Mouse (Mus musculus): Measurements from ENCODE around the gene Fos.

Fos gene

DNA sequence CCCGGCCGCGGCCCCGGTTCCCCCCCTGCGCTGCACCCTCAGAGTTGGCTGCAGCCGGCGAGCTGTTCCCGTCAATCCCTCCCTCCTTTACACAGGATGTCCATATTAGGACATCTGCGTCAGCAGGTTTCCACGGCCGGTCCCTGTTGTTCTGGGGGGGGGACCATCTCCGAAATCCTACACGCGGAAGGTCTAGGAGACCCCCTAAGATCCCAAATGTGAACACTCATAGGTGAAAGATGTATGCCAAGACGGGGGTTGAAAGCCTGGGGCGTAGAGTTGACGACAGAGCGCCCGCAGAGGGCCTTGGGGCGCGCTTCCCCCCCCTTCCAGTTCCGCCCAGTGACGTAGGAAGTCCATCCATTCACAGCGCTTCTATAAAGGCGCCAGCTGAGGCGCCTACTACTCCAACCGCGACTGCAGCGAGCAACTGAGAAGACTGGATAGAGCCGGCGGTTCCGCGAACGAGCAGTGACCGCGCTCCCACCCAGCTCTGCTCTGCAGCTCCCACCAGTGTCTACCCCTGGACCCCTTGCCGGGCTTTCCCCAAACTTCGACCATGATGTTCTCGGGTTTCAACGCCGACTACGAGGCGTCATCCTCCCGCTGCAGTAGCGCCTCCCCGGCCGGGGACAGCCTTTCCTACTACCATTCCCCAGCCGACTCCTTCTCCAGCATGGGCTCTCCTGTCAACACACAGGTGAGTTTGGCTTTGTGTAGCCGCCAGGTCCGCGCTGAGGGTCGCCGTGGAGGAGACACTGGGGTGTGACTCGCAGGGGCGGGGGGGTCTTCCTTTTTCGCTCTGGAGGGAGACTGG is at the start of gene Fos:
Gene Fos, plus strand, starts transcription at position 410 of the 817 bp plus-strand sequence.
- DNase-seq (ENCODE audit: low read depth), result peak; percentile 95

- DNase-seq (ENCODE audit: low read depth), result no peak
Measured at GRCm38 (mm10) chr12:85425721-85426120, 48.0 kb upstream of the Fos start.

DNA sequence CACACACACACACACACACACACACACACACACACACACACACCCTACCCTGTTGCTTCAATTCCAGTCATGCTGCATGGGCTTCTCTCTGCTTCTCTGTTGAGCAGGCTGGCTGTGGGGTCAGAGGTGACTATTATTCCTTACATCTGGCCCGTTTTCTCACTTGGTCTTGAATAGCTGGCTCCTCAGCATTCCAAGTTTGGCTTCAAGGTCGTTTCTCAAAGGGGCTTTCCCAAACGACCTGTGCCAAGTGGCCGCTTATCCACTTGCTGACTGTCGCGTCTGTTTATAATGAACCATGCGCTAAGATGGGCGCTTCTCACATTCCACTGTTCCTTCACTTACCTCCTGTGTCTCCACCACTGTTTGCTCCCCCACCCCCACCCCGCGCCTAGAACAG is 47.6 kb upstream of the Fos start:
- no peak for DNase-seq (ENCODE audit: low read depth)

GRCm38 (mm10) chr12:85427802-85428201 is 45.9 kb upstream of the Fos start:
- DNase-seq (ENCODE audit: low read depth), result no peak

DNA sequence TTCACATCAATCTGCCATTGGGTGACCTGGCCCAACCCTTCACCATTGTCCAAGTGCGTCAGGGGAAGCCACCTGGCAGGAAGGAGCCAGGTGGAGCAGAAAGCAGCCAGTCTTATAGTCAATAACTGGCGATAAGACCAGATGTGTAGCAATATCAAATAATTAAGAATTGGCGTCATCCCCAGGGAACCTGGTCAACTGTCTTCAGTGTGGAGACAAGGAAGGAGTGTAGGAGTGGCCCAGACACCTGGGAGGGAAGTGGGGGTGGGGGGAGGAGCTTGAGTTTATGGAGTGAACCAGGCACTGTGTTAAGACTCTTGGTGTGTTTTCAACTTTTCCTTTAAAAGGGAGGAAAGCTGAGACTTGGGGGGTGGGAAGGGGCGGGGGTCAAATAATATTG is 43.7 kb upstream of the Fos start:
- no peak for DNase-seq (ENCODE audit: low read depth)

GRCm38 (mm10) chr12:85430434-85430833 is 43.3 kb upstream of the Fos start:
- no peak for DNase-seq (ENCODE audit: low read depth)

DNA sequence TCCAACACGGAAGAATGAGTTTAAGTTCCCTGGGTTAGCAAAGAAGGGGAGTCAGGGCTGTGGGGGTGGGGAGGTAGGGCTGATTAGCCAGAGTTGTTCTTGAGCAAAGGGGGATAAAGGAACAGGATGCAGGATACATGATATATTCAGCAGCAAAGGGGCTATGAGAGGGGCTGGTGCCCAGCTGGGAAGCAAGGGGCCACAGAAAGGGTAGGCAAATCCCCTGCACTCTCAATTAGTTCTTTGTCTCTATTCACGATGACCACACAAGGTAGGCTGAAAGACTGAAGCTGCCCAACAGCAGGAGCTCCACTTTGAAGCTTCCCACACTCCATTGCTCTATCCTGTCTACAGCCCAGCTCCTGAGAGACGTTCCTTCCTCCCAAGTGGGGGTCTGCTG is 39.8 kb upstream of the Fos start:
- DNase-seq (ENCODE audit: low read depth), result no peak

DNA sequence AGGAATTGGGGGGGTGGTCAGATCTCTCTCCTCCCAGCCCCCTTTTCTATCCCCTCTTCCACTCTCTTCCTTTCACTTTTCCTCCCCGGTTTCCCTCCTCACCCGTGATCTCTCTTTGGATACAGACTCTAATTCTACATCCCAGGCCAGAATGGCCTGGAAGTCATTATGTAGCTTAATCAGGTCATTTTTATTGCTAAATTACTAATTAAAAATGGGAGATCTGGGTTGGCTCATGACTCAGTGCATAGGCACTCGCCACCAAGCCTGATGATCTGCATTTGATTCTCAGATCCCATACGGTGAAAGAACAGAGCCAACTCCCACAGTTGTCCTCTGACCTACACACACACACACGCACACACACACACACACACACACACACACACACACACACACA is 39.2 kb upstream of the Fos start:
- DNase-seq (ENCODE audit: low read depth), result no peak

DNA sequence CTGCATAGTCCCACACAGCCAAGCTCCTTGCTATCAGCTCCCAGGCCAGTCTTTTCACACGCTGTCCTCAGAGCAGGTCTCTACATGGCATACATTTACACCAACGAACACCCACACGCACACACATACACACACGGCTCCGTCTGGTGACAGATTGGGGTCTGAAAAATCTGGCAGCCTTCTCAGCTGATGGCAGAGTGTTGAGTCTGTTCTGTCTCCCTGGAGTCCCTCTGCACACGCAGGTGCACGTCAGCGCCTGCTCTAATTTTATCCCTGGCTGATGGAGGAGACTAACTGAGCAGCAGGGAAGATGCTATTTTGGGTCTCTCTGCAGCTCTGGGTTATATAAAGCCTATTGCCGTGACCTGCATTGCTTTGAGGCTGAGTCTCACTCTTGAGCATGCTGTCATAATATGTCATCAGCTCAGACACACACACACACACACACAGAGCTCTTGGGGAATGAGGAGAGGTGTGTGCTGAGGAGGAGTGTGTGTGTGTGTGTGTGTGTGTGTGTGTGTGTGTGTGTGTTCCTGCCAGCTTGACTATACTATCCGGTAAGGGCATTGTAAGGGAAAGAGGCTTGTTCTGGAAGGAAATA is 37.6 kb upstream of the Fos start:
- DNase-seq (ENCODE audit: low read depth), result peak; percentile 11

GRCm38 (mm10) chr12:85437172-85437876 is 36.4 kb upstream of the Fos start:
- DNase-seq (ENCODE audit: low read depth), result no peak

DNA sequence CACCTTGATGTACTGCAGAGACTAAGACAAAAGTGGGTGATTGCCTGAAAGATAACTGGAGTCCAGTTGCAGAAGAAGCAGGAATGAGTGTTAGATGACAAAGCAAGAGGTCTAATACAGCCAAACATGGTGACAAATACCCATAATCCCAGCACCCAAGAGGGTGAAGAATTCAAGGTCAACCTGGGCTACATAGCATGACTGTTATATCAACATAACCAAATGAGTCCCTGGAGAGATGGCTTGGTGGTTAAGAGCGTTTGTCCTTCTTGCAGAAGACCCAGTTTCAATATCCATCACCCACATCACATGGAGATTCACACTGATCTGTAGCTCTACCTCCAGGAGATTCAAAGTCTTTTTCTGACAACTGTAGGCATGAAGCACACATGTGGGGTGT is 30.2 kb upstream of the Fos start:
- DNase-seq (ENCODE audit: low read depth), result no peak

GRCm38 (mm10) chr12:85444646-85445045 is 29.0 kb upstream of the Fos start:
- DNase-seq (ENCODE audit: low read depth), result no peak

- DNase-seq (ENCODE audit: low read depth), result no peak
Measured at GRCm38 (mm10) chr12:85447009-85447408, 26.7 kb upstream of the Fos start.

DNA sequence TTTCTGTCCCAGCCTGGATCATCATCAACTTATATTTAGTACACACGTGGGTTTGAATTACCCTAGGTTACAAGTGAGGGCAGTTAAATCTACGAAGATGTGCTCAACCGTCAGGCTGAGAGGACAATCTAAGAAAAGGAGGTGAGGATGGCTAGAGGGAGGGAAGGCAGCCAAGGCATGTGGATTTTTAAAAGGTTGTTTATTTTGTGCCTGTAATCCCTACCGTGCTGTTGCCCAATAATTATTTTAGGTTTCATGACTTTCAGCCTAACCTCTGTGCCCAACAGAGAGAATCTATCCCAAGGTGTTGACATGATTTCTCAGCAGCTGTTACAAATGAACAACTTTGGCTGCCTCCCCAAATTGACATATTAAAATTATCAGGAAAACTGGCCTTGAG is 26.2 kb upstream of the Fos start:
- DNase-seq (ENCODE audit: low read depth), result peak; percentile 52

DNA sequence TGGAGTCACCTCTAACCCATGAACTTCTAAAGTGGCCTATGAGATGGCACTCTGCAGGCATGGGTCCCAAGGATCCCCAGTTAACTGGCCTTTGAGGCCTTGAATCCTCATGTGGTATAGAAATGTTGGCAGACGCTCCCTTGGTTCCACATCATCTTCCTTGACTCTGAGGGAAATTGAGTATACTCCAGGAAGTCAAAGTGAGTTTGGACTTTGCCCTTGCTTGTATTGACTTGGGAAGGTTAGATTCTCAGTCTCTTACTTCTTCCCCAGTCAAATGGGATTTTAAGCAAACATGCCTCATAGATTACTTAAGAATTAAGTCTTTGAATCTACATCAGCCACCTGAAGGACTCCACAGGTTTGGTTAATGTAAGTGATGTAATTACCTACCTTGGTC is 24.2 kb upstream of the Fos start:
- no peak for DNase-seq (ENCODE audit: low read depth)

GRCm38 (mm10) chr12:85451693-85452491 is 21.8 kb upstream of the Fos start:
- no peak for DNase-seq (ENCODE audit: low read depth)

DNA sequence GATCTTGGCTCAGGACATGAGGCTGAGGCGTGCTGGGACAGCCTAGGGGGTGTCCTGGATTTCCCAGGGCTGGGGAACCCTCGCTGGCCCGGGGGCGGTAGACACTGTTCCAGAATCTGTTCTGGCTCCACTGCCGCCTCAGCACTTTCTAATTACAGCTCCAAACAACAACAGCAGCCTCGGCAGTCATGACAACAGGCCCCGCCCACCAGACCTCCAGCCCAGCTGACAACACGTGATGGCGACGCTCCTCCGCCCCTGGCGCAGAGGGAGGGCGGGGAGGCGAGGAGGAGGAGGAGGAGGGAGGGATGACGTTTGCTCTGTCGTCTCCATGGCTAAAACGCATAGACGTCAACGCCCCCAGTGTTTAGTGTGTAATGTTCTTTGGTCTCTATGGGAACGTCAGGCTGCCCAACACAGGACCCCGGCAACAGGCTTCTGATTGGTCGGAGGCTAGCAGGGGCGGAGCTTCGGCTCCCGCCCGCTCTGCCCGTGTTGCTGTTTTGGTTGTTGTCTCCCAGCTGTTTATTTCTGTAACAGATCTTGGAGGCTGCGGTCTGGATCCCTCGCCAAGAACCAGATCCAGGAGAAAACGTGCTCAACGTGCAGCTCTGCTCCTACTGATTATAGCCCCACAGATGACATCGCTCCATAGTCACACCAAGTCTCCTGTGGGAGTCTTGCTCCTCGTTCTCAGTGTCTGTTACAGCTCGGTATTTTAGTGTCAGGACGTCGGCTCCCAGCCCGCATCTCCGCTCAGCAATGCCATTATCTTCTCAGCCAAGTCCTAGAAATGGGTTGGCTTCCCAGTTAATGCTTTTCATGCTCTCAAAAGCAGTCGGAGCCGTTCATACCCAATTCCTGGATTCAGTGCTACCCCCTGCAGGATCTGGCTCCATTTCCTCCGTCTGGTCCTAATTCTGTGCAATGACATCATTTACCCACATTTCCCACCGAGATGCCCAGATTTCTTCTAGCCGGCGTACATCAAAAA is 18.3 kb upstream of the Fos start:
- peak; percentile 99 for DNase-seq (ENCODE audit: low read depth)

GRCm38 (mm10) chr12:85456276-85456675 is 17.4 kb upstream of the Fos start:
- no peak for DNase-seq (ENCODE audit: low read depth)

GRCm38 (mm10) chr12:85456966-85457505 is 16.7 kb upstream of the Fos start:
- no peak for DNase-seq (ENCODE audit: low read depth)

DNA sequence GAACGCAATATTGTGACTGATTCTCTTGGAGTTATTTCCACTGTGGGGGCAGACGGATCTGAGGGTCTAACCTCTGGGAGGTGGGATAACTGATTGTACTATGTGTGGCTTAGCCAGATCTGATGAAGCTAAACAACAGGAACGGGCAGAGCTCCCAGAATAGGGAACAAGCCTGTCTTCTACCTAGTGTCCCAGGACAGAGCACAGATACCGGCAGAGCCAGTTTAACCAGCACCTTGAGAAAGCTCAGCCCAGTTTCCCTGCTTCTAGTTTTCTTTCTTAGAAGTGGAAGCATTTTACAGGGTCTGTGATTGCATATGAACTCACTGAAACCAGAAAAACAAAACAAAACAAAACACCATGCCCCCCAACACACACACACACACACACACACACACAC is 13.9 kb upstream of the Fos start:
- no peak for DNase-seq (ENCODE audit: low read depth)
